Mouse (Mus musculus): ENCODE measurements around the gene Fgf6.

Gene Fgf6

GRCm38 (mm10) chr6:127014906-127015770, at the start of gene Fgf6:
TSS of gene Fgf6 (plus strand) at chr6:127015586.
- no peak for DNase-seq (ENCODE audit: low spot score in 2 of 2)

- no peak for DNase-seq (ENCODE audit: low spot score in 2 of 2)
Measured at GRCm38 (mm10) chr6:126966241-126967026, 49.0 kb upstream of the Fgf6 start.

- DNase-seq (ENCODE audit: low spot score in 2 of 2): no peak
Measured at GRCm38 (mm10) chr6:126981539-126982234, 33.7 kb upstream of the Fgf6 start.

GRCm38 (mm10) chr6:126993676-126994075, 21.7 kb upstream of the Fgf6 start:
- DNase-seq (ENCODE audit: low spot score in 2 of 2): no peak

- DNase-seq (ENCODE audit: low spot score in 2 of 2): no peak
Measured at GRCm38 (mm10) chr6:126995494-126995893, 19.9 kb upstream of the Fgf6 start.

GRCm38 (mm10) chr6:126996399-126996798, 19.0 kb upstream of the Fgf6 start:
- no peak for DNase-seq (ENCODE audit: low spot score in 2 of 2)

GRCm38 (mm10) chr6:127005646-127006045, 9.7 kb upstream of the Fgf6 start:
- no peak for DNase-seq (ENCODE audit: low spot score in 2 of 2)

- no peak for DNase-seq (ENCODE audit: low spot score in 2 of 2)
Measured at GRCm38 (mm10) chr6:127006551-127006950, 8.8 kb upstream of the Fgf6 start.

GRCm38 (mm10) chr6:127010021-127010420, 5.4 kb upstream of the Fgf6 start:
- DNase-seq (ENCODE audit: low spot score in 2 of 2): no peak

GRCm38 (mm10) chr6:127011947-127012535, 3.3 kb upstream of the Fgf6 start:
- no peak for DNase-seq (ENCODE audit: low spot score in 2 of 2)

- no peak for DNase-seq (ENCODE audit: low spot score in 2 of 2)
Measured at GRCm38 (mm10) chr6:127019254-127019653, 3.9 kb downstream of the Fgf6 start.

GRCm38 (mm10) chr6:127020431-127020830, 5.0 kb downstream of the Fgf6 start:
- DNase-seq (ENCODE audit: low spot score in 2 of 2): no peak

GRCm38 (mm10) chr6:127024836-127025235, 9.4 kb downstream of the Fgf6 start:
- no peak for DNase-seq (ENCODE audit: low spot score in 2 of 2)

GRCm38 (mm10) chr6:127034760-127035159, 19.4 kb downstream of the Fgf6 start:
- DNase-seq (ENCODE audit: low spot score in 2 of 2): no peak

- DNase-seq (ENCODE audit: low spot score in 2 of 2): no peak
Measured at GRCm38 (mm10) chr6:127044909-127045308, 29.5 kb downstream of the Fgf6 start.

GRCm38 (mm10) chr6:127050847-127051246, 35.5 kb downstream of the Fgf6 start:
- DNase-seq (ENCODE audit: low spot score in 2 of 2): no peak

GRCm38 (mm10) chr6:127056990-127057588, 41.7 kb downstream of the Fgf6 start:
- no peak for DNase-seq (ENCODE audit: low spot score in 2 of 2)

GRCm38 (mm10) chr6:127059975-127060374, 44.6 kb downstream of the Fgf6 start:
- no peak for DNase-seq (ENCODE audit: low spot score in 2 of 2)

- no peak for DNase-seq (ENCODE audit: low spot score in 2 of 2)
Measured at GRCm38 (mm10) chr6:127063915-127064314, 48.5 kb downstream of the Fgf6 start.

GRCm38 (mm10) chr6:127064815-127065214, 49.4 kb downstream of the Fgf6 start:
- no peak for DNase-seq (ENCODE audit: low spot score in 2 of 2)

- no peak for DNase-seq (ENCODE audit: low spot score in 2 of 2)
Measured at GRCm38 (mm10) chr6:127072817-127073216, 57.4 kb downstream of the Fgf6 start, which contains the start of gene Fgf23. TSS of gene Fgf23 (plus strand) at chr6:127072902.

Measured in spleen, postnatal 4 days (tissue).